In genomic region chr12:76954698-76955423, GRCm38 (mm10) we compare ENCODE assay signal across 7 mouse cellular contexts. TPM values are rescaled to one million over a fixed set of nuclear protein-coding genes. Genes with fewer than 3 reads are reported as not detected.
A peak's percentile ranks its signal among the peaks of the same experiment; 100 is the strongest.
DNase-seq lines count a peak whose midpoint lies in the region; ATAC-seq lines count a peak whose summit lies in the region.

No protein-coding gene starts in this region.

- peak overlapping the region; percentile 85 for H3K27ac ChIP-seq in limb, embryonic 15.5 days

- no peaks in the 10 kb centered on the region for H3K9me3 ChIP-seq in limb, embryonic 15.5 days

- H3K4me1 ChIP-seq in limb, embryonic 15.5 days, result peaks cover 24% of the 10 kb centered on the region

- H3K4me3 ChIP-seq in limb, embryonic 15.5 days, result no peak overlapping the region

- 41% methylated on average over 10 of the region's 10 CpGs for WGBS in limb, embryonic 15.5 days

- H3K9ac ChIP-seq in limb, embryonic 15.5 days, result no peak overlapping the region

- H3K27me3 ChIP-seq in limb, embryonic 15.5 days, result no peaks in the 10 kb centered on the region

- H3K36me3 ChIP-seq in limb, embryonic 15.5 days, result peaks cover 52% of the 10 kb centered on the region

- ATAC-seq in limb, embryonic 15.5 days (ENCODE audit: insufficient number of reproducible peaks, low FRiP score, low TSS enrichment, low read depth), result peak; percentile 85
- no peak for ATAC-seq in inflammation-experienced regulatory T-cells, adult 6 months

- DNase-seq in adrenal gland, adult 18-20 months (ENCODE audit: low spot score in 2 of 2), result peak; percentile 24 to 43
- peak; percentile 93 for DNase-seq in brain, adult 2 months (ENCODE audit: low read depth, low spot score)
- peak; percentile 53 to 85 for DNase-seq in frontal cortex, postnatal 36 days (ENCODE audit: low spot score in 2 of 2)
- peak; percentile 83 for DNase-seq in kidney, adult 9 months
- DNase-seq in skeletal muscle tissue, adult 2 months (ENCODE audit: low read depth, low spot score), result peak; percentile 93

- H3K4me2 ChIP-seq in limb, embryonic 15.5 days, result 0 out of 2 replicates have a peak overlapping the region, but pooled peaks have one; percentile 14

RNA-seq across cellular contexts. Expression of gene Max, which starts 7.1 kb away (rescaled TPM):
- 10 to 100 TPM; 70.1 to 70.8 TPM for total RNA-seq in adrenal gland, adult 18-20 months (2021)
- 16.7 and 20.1 TPM in 2 replicates for polyA plus RNA-seq in limb, embryonic 15.5 days (2015; fragmentation: Nextera tagmentation; extraction: Ambion mirVana)
- 100 to 1,000 TPM in 1 of 3 experiments, 10 to 100 TPM in 2; 39.5 to 114 (median 83.1) TPM for polyA plus RNA-seq in inflammation-experienced regulatory T-cells, adult 6 months (2017; shearing (Covaris generic))

Comparison
In these comparisons a context has a peak if more than half of its experiments do, and no peak if none do; other contexts are left out.
1. DNase-seq: peak in every context shown above with its lines; median percentile 93 in brain, adult 2 months; 93 in skeletal muscle tissue, adult 2 months; 83 in kidney, adult 9 months; 69 in frontal cortex, postnatal 36 days; 34 in adrenal gland, adult 18-20 months.